Mouse (Mus musculus) megakaryocyte, adult 5-6 weeks (primary cell): ENCODE measurements around the gene Cacna1g. TPM values are rescaled to one million over a fixed set of nuclear protein-coding genes. Genes with fewer than 3 reads are reported as not detected.
"Not testable (repeated sequence)": the region's sequence is repeated elsewhere in the genome, so short reads cannot be mapped to it uniquely, and the experiment has no call there.

ENCODE experiments used
- ATAC-seq: 2 replicates; pipeline ENCODE4 v1.8.0; 2016; ENCODE audit warnings: mild to moderate bottlenecking, inconsistent platforms; ENCODE audit not compliant: poor library complexity, severe bottlenecking
- total RNA-seq, 2 experiments: library from RNA; stranded (forward) in 1 of 2; stranded (reverse) in 1 of 2; fragments of 153-499, 151-499 nt in 1 of 2; fragments of 221-1000, 200-1000 nt in 1 of 2; gene quantifications; 2 replicates each; pipeline versions ENCODE4 v1.2.3 to v1.2.4; 2015 to 2017

The Cacna1g gene
- total RNA-seq, 2 experiments from 2014 or later, result 0.96 TPM; not detected in 1

- no peak for ATAC-seq
Measured at GRCm38 (mm10) chr11:94405348-94405747, 68.7 kb downstream of the Cacna1g start.

- ATAC-seq, result peak; percentile 98
Measured at GRCm38 (mm10) chr11:94404641-94405260, 69.2 kb downstream of the Cacna1g start.

GRCm38 (mm10) chr11:94404178-94404577 is 69.8 kb downstream of the Cacna1g start:
- no peak for ATAC-seq

GRCm38 (mm10) chr11:94403757-94404156 is 70.2 kb downstream of the Cacna1g start:
- no peak for ATAC-seq

- ATAC-seq, result no peak
Measured at GRCm38 (mm10) chr11:94402731-94403130, 71.3 kb downstream of the Cacna1g start.

- not testable (repeated sequence) for ATAC-seq
Measured at GRCm38 (mm10) chr11:94402029-94402428, 72.0 kb downstream of the Cacna1g start.

- ATAC-seq, result no peak
Measured at GRCm38 (mm10) chr11:94400996-94401395, 73.0 kb downstream of the Cacna1g start.

GRCm38 (mm10) chr11:94394107-94394506 is 79.9 kb downstream of the Cacna1g start:
- no peak for ATAC-seq

GRCm38 (mm10) chr11:94393490-94393889 is 80.5 kb downstream of the Cacna1g start:
- ATAC-seq, result not testable (repeated sequence)

- peak; percentile 76 for ATAC-seq
Measured at GRCm38 (mm10) chr11:94392672-94393109, 81.3 kb downstream of the Cacna1g start, which contains the start of gene Abcc3. TSS of gene Abcc3 (minus strand) at chr11:94392997.

- no peak for ATAC-seq
Measured at GRCm38 (mm10) chr11:94391661-94392060, 82.3 kb downstream of the Cacna1g start.

GRCm38 (mm10) chr11:94390825-94391224 is 83.2 kb downstream of the Cacna1g start:
- ATAC-seq, result no peak

GRCm38 (mm10) chr11:94389724-94390396 is 84.1 kb downstream of the Cacna1g start:
- ATAC-seq, result no peak

- ATAC-seq, result no peak
Measured at GRCm38 (mm10) chr11:94389021-94389420, 85.0 kb downstream of the Cacna1g start.

GRCm38 (mm10) chr11:94387756-94388155 is 86.2 kb downstream of the Cacna1g start:
- ATAC-seq, result no peak

GRCm38 (mm10) chr11:94385977-94386771 is 87.8 kb downstream of the Cacna1g start:
- ATAC-seq, result peak; percentile 91

GRCm38 (mm10) chr11:94379736-94380135 is 94.3 kb downstream of the Cacna1g start:
- no peak for ATAC-seq

- no peak for ATAC-seq
Measured at GRCm38 (mm10) chr11:94379061-94379460, 94.9 kb downstream of the Cacna1g start.

- ATAC-seq, result no peak
Measured at GRCm38 (mm10) chr11:94374276-94374948, 99.6 kb downstream of the Cacna1g start.

GRCm38 (mm10) chr11:94370809-94371208 is 103.2 kb downstream of the Cacna1g start:
- peak; percentile 98 for ATAC-seq

GRCm38 (mm10) chr11:94369981-94370380 is 104.0 kb downstream of the Cacna1g start:
- ATAC-seq, result no peak
